Mouse (Mus musculus): ENCODE results near the gene Cnot1. TPM values are rescaled to one million over a fixed set of nuclear protein-coding genes. Genes with fewer than 3 reads are reported as not detected.

The Cnot1 gene
- total RNA-seq, 4 experiments from 2014 or later = 150 to 189 (median 178) TPM

GRCm38 (mm10) chr8:95716546-95717335 is 90.5 kb downstream of the Cnot1 start:
- DNase-seq = no peak

- peak; percentile 80 for DNase-seq
These were observed 91.4 kb downstream of the Cnot1 start, which contains the start of gene Setd6 for GRCm38 (mm10) chr8:95715676-95716531. Gene Setd6 (plus strand): TSS chr8:95715881.

- no peak for DNase-seq
These were observed 92.3 kb downstream of the Cnot1 start for GRCm38 (mm10) chr8:95714837-95715413.

- no peak for DNase-seq
These were observed 92.9 kb downstream of the Cnot1 start for GRCm38 (mm10) chr8:95714367-95714766.

GRCm38 (mm10) chr8:95713100-95714010 is 93.9 kb downstream of the Cnot1 start:
- DNase-seq = peak; percentile 50

- no peak for DNase-seq
These were observed 94.9 kb downstream of the Cnot1 start for GRCm38 (mm10) chr8:95712395-95712794.

- no peak for DNase-seq
These were observed 96.2 kb downstream of the Cnot1 start for GRCm38 (mm10) chr8:95711029-95711428.

GRCm38 (mm10) chr8:95709579-95709978 is 97.7 kb downstream of the Cnot1 start:
- DNase-seq = no peak

GRCm38 (mm10) chr8:95704538-95704937 is 102.7 kb downstream of the Cnot1 start:
- no peak for DNase-seq

GRCm38 (mm10) chr8:95703461-95704260 is 103.6 kb downstream of the Cnot1 start:
- no peak for DNase-seq

- peak; percentile 53 for DNase-seq
These were observed 104.5 kb downstream of the Cnot1 start for GRCm38 (mm10) chr8:95702480-95703446.

GRCm38 (mm10) chr8:95701809-95702208 is 105.5 kb downstream of the Cnot1 start:
- DNase-seq = no peak

- no peak for DNase-seq
These were observed 107.0 kb downstream of the Cnot1 start for GRCm38 (mm10) chr8:95700282-95700681.

- no peak for DNase-seq
These were observed 109.1 kb downstream of the Cnot1 start for GRCm38 (mm10) chr8:95698179-95698578.

- DNase-seq = no peak
These were observed 110.1 kb downstream of the Cnot1 start for GRCm38 (mm10) chr8:95697128-95697527.

- DNase-seq = no peak
These were observed 110.6 kb downstream of the Cnot1 start for GRCm38 (mm10) chr8:95696661-95697060.

- no peak for DNase-seq
These were observed 112.6 kb downstream of the Cnot1 start for GRCm38 (mm10) chr8:95694631-95695030.

GRCm38 (mm10) chr8:95690929-95691541 is 116.2 kb downstream of the Cnot1 start:
- no peak for DNase-seq

GRCm38 (mm10) chr8:95688073-95688672 is 119.1 kb downstream of the Cnot1 start:
- DNase-seq = no peak

Data from adrenal gland, adult 8-10 months (tissue).